Mouse (Mus musculus) liver, postnatal 0 days (tissue): ENCODE data around the gene Hs1bp3. TPM values are rescaled to one million over a fixed set of nuclear protein-coding genes. Genes with fewer than 3 reads are reported as not detected.

Source experiments
- ATAC-seq: fragments of 200-750 bp; cut with Nextera tagmentation; 2 replicates; pipeline ENCODE4 v1.8.0; 2017; ENCODE audit warnings: mild to moderate bottlenecking, moderate library complexity
- DNase-seq: peaks from one replicate; pipeline ENCODE4 v3.0.0-alpha.2; 2016
- H3K27ac ChIP-seq: fragments of 300-500 bp; sonication (generic); 2 replicates; pipeline ENCODE4 v1.5.1; 2014; ENCODE audit warnings: antibody characterized with exemption, moderate library complexity, mild to moderate bottlenecking, low read depth
- H3K27me3 ChIP-seq: fragments of 300-500 bp; sonication (generic); 2 replicates; pipeline ENCODE4 v1.6.1; 2014; ENCODE audit warnings: low read length, control low read depth, mixed read lengths; ENCODE audit not compliant: insufficient read depth
- H3K36me3 ChIP-seq: fragments of 300-500 bp; sonication (generic); replicated peaks from 2 replicates; pipeline ENCODE4 v1.6.1; 2014; ENCODE audit warnings: mild to moderate bottlenecking, control low read depth, low read length, moderate library complexity, mixed read lengths; ENCODE audit not compliant: insufficient read depth
- H3K4me1 ChIP-seq: fragments of 300-500 bp; sonication (generic); 2 replicates; pipeline ENCODE4 v1.6.1; 2014; ENCODE audit warnings: antibody characterized with exemption, mild to moderate bottlenecking, control low read depth; ENCODE audit not compliant: insufficient read depth
- H3K4me2 ChIP-seq: fragments of 300-500 bp; sonication (generic); 2 replicates; pipeline ENCODE4 v1.6.1; 2014; ENCODE audit warnings: low read depth, mild to moderate bottlenecking, low read length, moderate library complexity, mixed read lengths
- H3K4me3 ChIP-seq: fragments of 300-500 bp; sonication (generic); 2 replicates; pipeline ENCODE4 v1.5.1; 2014; ENCODE audit warnings: low read depth, low read length
- H3K9ac ChIP-seq: fragments of 300-500 bp; sonication (generic); replicated peaks from 2 replicates; pipeline ENCODE4 v1.6.1; 2014; ENCODE audit warnings: mild to moderate bottlenecking, moderate library complexity
- H3K9me3 ChIP-seq: fragments of 300-500 bp; sonication (generic); 2 replicates; pipeline ENCODE4 v1.6.1; 2016; ENCODE audit warnings: mild to moderate bottlenecking, control low read depth, low read length, mixed read lengths
- CTCF ChIP-seq: sonication (generic); IDR thresholded peaks from 2 replicates; pipeline ENCODE4 v1.5.1; 2016; ENCODE audit warnings: antibody characterized with exemption, low read depth
- EP300 ChIP-seq: IDR thresholded peaks from 2 replicates; pipeline ENCODE4 v1.6.1; 2016; ENCODE audit warnings: antibody characterized with exemption, low read depth, mild to moderate bottlenecking
- WGBS: fragments of 180-500 bp; shearing (Covaris S2); extraction: QIAGEN DNeasy Blood & Tissue Kit; methylation state at CpG from one replicate; pipeline ENCODE4 v1.1.7; 2014; ENCODE audit not compliant: insufficient replicate concordance; 5-methylcytosine and 5-hydroxymethylcytosine counted together
- polyA plus RNA-seq: library from polyadenylated mRNA; unstranded; fragments of >200 nt; fragmentation: Nextera tagmentation; extraction: Ambion mirVana; gene quantifications from 2 replicates; pipeline ENCODE4 v1.2.1, GENCODE M21; 2015

The Hs1bp3 gene
- polyA plus RNA-seq, 1 experiment from 2014 or later = 3.7 TPM

DNA sequence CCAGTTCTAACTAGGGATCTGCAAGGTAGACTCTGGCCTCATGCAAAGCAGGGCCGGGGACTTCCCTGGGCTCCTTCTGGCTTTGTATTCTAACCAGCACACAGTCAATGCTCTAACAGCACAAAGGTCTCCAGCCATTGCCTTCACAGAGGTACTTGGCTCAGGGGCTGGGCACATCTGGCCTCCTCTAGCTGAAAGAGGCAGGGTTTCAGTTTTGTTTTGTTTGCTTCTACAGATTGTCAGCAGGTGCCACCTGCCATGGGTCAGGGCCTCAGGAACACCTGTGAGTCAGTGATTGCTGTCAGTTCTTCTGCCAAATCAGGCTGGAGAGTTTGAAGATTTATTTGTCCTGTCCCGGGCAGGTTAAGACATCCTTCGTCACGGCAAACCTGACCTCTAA lies 39.8 kb downstream of the Hs1bp3 start:
- no peak for DNase-seq
- ATAC-seq = peak; percentile 19; the same call in 1 of the 2 replicates
- TF ChIP-seq CTCF (no peak), EP300 (no peak)
- no peaks in the 10 kb centered on the region for H3K36me3 ChIP-seq
- H3K9ac ChIP-seq = no peak overlapping the region
- H3K4me3 ChIP-seq = no peak overlapping the region
- no peak overlapping the region for H3K27ac ChIP-seq
- H3K27me3 ChIP-seq = no peaks in the 10 kb centered on the region
- no peak overlapping the region for H3K4me2 ChIP-seq
- 54% methylated on average over 4 of the region's 4 CpGs for WGBS
- H3K9me3 ChIP-seq = no peaks in the 10 kb centered on the region
- peaks cover 10% of the 10 kb centered on the region for H3K4me1 ChIP-seq

DNA sequence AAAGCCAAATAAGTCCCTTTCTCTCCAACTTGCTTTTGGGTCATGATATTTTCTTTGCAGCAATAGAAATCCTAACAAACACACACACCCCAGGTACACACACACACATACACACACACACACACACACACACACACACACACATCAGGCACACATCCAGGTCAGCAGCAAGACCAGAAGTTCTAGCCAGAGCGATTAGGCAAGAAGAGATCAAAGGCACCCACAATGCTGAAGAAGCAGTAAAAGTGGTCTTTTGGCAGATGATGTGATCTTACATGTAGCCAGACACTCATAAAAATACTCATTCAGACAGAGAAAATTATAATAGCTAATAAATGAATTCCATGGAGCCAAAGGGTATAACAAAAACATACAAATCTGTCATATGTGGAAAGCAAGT lies 41.0 kb downstream of the Hs1bp3 start:
- 86% methylated on average over 1 of the region's 1 CpGs for WGBS

DNA sequence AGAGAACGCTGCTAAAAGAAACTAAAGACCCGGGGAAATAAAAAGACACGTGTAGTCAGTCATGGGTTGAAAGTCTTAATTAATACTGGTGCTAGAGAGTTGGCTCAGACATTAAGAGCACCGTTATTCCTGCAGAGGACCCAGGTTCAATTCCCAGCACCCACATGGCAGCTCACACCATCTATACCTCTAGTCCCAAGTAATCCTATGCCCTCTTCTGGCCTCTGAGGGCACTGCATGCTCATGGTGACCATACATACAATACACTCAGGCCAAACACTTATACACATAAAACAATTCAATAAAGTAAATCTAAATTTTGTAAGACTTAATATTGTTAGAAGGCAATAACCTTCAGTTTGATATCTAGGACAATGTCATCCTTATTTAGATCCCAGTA lies 41.8 kb downstream of the Hs1bp3 start:
- Histone ChIP-seq H3K9ac (no peak overlapping the region), H3K4me2 (no peak overlapping the region), H3K4me3 (no peak overlapping the region), H3K4me1 (peaks cover 15% of the 10 kb centered on the region), H3K9me3 (no peaks in the 10 kb centered on the region), H3K27ac (no peak overlapping the region), H3K27me3 (no peaks in the 10 kb centered on the region), H3K36me3 (no peaks in the 10 kb centered on the region)
- DNase-seq = no peak
- ATAC-seq = no peak
- TF ChIP-seq EP300 (no peak), CTCF (peak; percentile 28; the same call in 1 of the 2 replicates)
- WGBS = 86% methylated on average over 4 of the region's 4 CpGs

More for the DNA sequence above, 41.0 kb downstream of the Hs1bp3 start:
- Histone ChIP-seq H3K4me3 (no peak overlapping the region), H3K36me3 (no peaks in the 10 kb centered on the region), H3K4me1 (peaks cover 15% of the 10 kb centered on the region), H3K9me3 (no peaks in the 10 kb centered on the region), H3K27ac (no peak overlapping the region), H3K4me2 (no peak overlapping the region), H3K9ac (no peak overlapping the region), H3K27me3 (no peaks in the 10 kb centered on the region)
- TF ChIP-seq CTCF (no peak), EP300 (no peak)
- no peak for DNase-seq
- ATAC-seq = no peak

DNA sequence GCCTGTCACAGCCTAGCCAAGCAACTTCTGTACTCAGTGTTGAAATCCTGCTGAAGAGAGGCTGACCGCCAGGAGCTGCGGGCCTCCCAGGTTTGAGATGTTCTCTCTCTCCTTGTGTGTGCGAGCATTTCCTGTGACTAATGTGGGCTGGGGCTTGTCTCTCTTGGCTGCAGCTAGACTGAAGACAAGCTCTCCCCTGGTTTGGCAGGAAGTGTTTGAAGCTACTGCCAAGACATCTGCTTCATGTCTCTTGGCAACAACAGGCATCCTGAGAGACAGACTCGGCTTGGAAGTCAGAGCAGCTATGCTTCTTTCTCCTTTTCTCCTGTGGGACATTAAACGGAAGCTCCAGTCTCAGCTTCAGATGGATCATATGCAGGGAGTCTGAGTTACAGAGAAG lies 44.2 kb downstream of the Hs1bp3 start:
- no peaks in the 10 kb centered on the region for H3K27me3 ChIP-seq
- ATAC-seq = peak; percentile 54; the same call in 1 of the 2 replicates
- no peaks in the 10 kb centered on the region for H3K36me3 ChIP-seq
- H3K9me3 ChIP-seq = no peaks in the 10 kb centered on the region
- no peak overlapping the region for H3K4me3 ChIP-seq
- no peak overlapping the region for H3K9ac ChIP-seq
- WGBS = 32% methylated on average over 5 of the region's 5 CpGs
- H3K4me1 ChIP-seq = peaks cover 7% of the 10 kb centered on the region
- no peak for DNase-seq
- H3K4me2 ChIP-seq = no peak overlapping the region
- peak overlapping the region; percentile 53; the same call in 1 of the 2 replicates for H3K27ac ChIP-seq
- TF ChIP-seq CTCF (0 out of 2 replicates have a peak, but pooled peaks have one; percentile 16), EP300 (no peak)

DNA sequence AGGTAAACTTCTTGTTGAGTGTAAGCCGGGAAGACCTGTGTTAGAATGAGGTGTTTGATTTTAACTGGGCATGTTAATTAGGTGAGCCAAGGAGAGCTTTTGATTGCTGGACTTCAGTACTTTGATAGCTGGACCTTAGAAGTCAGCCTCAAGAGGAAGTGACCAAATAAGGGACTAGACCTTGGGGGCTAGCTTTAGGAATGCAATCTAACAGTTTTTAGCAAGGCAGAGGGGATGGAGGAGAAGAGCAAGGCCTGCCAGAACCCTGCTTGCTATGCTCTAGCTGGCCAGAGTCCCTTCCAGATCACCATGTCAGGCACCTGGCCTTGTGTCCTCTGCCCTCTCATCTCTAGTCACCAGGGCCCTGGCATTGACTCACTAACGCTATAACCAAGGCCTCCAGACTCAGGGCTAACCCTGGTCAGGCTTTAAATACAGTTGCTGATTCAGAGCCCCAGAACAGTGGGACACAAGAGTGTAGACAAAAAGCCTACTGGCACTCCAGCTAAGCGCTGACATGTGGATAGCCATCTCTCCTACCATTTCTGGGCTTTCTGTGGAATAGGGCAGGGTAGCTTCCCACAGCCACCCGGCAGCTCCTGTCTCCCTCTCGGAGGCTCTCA lies 45.2 kb downstream of the Hs1bp3 start:
- H3K36me3 ChIP-seq = no peaks in the 10 kb centered on the region
- H3K27me3 ChIP-seq = no peaks in the 10 kb centered on the region
- TF ChIP-seq EP300 (no peak), CTCF (no peak)
- no peak overlapping the region for H3K9ac ChIP-seq
- peaks cover 7% of the 10 kb centered on the region for H3K4me1 ChIP-seq
- H3K9me3 ChIP-seq = no peaks in the 10 kb centered on the region
- DNase-seq (no peak), ATAC-seq (no peak)
- no peak overlapping the region for H3K4me2 ChIP-seq
- WGBS = 77% methylated on average over 5 of the region's 5 CpGs
- H3K27ac ChIP-seq = no peak overlapping the region
- no peak overlapping the region for H3K4me3 ChIP-seq

DNA sequence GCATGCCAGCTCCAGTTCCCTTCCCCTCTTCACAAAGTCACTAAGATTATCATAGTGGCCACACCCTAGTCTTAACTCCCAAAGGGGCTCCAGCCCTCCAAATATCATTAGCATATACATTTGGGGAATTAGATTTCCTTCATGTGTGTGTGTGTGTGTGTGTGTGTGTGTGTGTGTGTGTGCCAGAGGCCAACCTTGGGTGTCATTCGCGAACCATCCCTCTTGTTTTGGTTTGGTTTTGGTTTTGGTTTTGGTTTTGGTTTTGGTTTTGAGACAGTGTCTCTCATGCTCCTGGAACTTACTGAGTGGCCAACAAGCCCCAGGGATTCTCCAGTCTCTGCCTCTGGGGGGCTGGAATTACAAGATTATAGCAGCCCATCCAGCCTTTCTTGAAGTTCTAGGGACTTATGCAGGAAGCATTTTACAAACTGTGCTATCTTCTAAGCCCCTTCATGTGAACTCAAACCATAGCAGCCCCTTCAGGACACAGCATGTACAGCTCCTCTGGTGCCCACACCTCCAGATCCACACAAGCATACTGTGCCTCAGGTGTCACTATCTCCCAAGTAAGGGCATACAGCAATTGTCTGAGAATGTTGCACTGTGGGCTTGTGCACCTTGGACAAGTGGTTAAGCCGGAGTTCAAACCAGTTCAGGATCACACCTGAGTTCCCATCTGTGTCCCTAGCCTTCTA lies 46.3 kb downstream of the Hs1bp3 start:
- H3K4me3 ChIP-seq = no peak overlapping the region
- ATAC-seq (no peak), DNase-seq (no peak)
- no peak for TF ChIP-seq EP300
- no peak for TF ChIP-seq CTCF
- H3K4me1 ChIP-seq = peaks cover 7% of the 10 kb centered on the region
- H3K4me2 ChIP-seq = no peak overlapping the region
- H3K27me3 ChIP-seq = no peaks in the 10 kb centered on the region
- WGBS = 79% methylated on average over 3 of the region's 3 CpGs
- H3K27ac ChIP-seq = no peak overlapping the region
- no peaks in the 10 kb centered on the region for H3K9me3 ChIP-seq
- H3K9ac ChIP-seq = no peak overlapping the region
- H3K36me3 ChIP-seq = no peaks in the 10 kb centered on the region
